Mouse (Mus musculus): ENCODE results near the gene Gm13276.
"Not testable (repeated sequence)": the region's sequence is repeated elsewhere in the genome, so short reads cannot be mapped to it uniquely, and the experiment has no call there.

Gm13276 gene

DNA sequence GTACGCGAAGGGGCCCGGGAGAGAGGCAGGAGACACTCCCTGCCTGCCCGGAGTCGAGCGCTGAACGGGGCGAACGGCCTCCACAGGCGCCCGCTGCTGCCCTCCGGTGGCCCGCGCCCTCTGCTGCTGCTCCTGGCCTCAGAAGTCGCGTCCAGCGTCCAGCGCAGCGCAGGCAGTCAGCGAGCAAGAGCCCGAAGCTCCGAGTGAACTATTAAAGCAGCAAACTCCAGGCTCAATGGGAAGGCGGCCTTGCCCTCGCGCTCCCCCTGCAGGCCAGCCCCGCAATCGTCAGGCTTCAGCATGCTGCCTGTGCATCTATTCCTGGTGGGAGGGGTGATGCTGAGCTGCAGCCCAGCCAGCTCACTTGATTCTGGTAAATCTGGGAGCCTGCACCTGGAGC is at the start of gene Gm13276:
Gene Gm13276 (plus strand): TSS at position 301 of the 400 bp plus-strand sequence.
- DNase-seq: not testable (repeated sequence)

DNA sequence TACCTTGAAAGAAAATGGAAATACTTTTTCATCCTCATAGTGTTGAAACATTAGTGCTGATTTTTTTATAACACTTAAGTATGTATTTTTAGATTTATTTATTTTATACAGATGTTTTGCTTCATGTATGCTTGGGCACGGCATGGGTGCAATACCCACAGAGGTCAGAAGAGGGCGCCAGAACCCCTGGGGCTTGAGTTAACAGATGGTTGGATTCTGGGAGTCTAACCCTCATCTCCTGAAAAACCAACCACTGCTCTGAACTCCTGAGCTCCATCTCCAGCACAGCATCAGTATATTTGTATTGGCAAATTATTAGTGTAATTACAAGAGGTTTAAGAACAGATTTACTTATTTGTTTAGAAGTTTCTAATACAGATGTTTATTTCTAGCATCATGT is 47.0 kb upstream of the Gm13276 start:
- DNase-seq: peak; percentile 48 to 76

DNA sequence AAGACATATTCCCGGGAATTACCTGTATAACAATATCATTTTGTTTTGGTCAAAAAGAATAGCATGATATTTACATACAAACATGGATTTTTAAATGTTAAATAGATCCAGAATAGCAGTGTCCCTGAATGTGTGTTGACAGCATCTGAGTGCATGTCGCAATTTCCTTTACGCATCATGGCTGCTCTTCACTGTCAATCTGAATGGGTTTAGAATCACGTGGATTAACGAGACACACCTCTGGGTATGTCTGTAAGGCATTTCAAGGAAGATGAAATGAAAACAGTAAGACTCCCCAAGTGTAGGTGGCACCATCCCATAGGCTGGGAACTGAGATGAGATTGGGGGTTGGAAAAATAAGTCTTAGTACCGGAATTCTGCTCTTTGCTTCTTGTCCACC is 46.5 kb upstream of the Gm13276 start:
- no peak for DNase-seq

DNA sequence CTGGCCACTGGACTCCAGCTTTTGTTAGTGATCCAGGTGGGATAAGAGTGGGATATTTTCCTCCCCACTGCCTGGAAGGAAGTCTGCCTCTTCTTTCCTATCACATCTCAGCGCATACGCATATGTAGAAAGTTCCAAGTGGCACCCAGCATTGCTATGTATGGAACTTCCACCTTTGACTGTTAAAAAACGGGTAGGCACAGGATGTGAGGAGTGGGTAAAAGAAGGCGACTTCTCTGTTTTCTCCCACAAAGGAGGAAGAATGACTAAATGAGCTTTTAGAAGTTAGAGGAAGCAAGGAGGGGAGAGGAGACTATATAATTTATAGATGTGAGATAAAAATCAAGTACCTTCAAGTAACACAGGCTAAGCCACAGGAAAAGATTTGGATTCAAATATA is 44.1 kb upstream of the Gm13276 start:
- no peak for DNase-seq

DNA sequence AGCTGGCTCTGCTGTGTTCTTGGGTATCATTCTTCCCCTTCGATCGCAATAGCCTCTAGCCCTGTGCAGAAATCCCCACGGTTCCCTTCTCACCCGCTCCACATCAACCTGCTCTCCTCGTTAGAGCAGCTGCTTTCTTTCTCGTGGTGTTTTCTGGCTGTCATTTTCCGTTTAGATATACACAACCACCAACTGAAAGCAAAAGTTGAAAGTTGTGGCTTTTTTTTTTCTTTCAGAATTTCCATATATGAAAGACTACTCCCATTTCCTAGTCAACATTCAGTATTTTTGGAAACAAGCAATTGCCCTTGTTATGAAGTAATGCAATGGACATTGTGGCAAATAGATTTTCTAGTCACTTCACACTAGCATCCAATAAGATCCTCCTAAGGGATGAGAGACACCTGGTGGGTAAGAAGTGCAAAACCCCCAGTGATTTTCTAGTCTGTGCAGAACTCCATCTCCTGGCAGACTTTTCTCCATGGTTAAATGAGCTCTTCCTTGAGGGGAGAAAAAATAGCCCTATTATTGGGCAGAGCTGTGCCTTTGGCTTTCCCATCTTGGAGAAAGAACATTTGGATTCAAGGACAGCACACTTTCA is 42.6 kb upstream of the Gm13276 start:
- DNase-seq: no peak

GRCm38 (mm10) chr4:88744207-88744606 is 41.3 kb upstream of the Gm13276 start:
- no peak for DNase-seq

GRCm38 (mm10) chr4:88749926-88750325 is 35.6 kb upstream of the Gm13276 start:
- DNase-seq: no peak

DNA sequence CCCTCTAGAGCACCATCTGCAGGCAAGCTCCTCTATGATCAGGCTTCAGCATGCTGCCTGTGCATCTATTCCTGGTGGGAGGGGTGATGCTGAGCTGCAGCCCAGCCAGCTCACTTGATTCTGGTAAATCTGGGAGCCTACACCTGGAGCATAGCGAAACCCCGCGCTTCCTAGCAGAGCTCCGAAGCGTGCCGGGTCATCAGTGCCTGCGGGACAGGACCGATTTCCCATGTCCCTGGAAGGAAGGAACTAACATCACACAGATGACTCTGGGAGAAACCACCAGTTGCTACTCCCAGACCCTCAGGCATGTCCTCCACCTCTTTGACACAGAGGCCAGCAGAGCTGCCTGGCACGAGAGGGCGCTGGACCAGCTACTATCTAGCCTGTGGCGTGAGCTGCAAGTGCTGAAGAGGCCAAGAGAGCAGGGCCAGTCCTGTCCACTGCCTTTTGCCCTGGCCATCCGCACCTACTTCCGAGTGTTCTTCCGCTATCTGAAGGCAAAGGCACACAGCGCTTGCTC is 30.6 kb upstream of the Gm13276 start, which contains the start of gene Gm13271:
Gene Gm13271 (plus strand): TSS at position 51 of the 523 bp plus-strand sequence.
- peak; percentile 72 to 74 for DNase-seq

GRCm38 (mm10) chr4:88756581-88757513 is 28.7 kb upstream of the Gm13276 start:
- DNase-seq: not testable (repeated sequence)

GRCm38 (mm10) chr4:88757628-88758031 is 27.9 kb upstream of the Gm13276 start:
- peak; percentile 87 to 90 for DNase-seq

GRCm38 (mm10) chr4:88758751-88759150 is 26.8 kb upstream of the Gm13276 start:
- not testable (repeated sequence) for DNase-seq

GRCm38 (mm10) chr4:88759610-88760268 is 25.8 kb upstream of the Gm13276 start, which contains the start of gene Gm13283:
Gene Gm13283 (plus strand): TSS chr4:88760119.
- peak in 1 of 2 experiments; percentile 35 for DNase-seq

DNA sequence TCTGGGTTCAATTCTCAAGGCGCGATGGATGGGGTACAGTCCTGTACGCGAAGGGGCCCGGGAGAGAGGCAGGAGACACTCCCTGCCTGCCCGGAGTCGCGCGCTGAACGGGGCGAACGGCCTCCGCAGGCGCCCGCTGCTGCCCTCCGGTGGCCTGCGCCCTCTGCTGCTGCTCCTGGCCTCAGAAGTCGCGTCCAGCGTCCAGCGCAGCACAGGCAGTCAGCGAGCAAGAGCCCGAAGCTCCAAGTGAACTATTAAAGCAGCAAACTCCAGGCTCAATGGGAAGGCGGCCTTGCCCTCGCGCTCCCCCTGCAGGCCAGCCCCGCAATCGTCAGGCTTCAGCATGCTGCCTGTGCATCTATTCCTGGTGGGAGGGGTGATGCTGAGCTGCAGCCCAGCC is 25.1 kb upstream of the Gm13276 start:
- DNase-seq: peak; percentile 46 to 57

DNA sequence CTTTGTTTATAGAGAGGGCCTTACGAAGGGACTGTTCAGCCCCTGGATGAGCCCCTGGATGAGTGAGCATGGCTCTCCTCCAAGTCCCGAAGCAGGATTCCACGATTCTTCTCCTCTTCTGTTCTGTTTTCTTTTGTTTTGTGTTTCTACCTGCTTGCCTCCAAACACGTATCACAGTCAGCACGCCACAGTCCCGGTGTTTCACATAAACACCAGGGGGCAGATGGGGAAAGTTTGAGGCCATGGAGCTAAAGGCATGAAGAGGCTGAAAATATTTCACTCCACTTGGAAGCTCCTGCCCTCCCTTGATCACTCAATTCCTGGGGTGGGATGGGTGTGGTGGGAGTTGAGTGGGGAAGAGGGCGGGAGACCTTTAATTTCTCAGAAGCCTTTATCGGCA is 23.7 kb upstream of the Gm13276 start:
- DNase-seq: peak; percentile 68 to 69

DNA sequence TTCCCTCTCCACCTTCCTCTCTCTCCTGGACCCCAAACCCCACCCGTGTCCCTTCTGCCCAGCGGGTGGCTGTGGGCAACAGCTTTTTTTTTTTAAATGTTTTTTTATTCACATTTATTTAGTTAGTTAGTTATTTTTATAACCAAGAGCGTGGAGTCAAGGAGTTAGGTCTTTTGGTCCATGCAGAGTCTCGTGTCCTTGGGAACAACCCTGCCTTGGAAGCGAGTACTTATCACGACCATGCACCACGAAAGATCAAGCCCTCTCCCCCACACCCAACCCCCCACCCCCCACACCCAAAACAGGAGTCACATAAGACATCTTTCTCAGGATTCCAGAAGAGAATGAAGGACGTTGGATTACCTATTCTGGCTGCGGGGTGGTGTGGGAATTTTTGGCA is 23.2 kb upstream of the Gm13276 start:
- DNase-seq: peak in 1 of 2 experiments; percentile 29

DNA sequence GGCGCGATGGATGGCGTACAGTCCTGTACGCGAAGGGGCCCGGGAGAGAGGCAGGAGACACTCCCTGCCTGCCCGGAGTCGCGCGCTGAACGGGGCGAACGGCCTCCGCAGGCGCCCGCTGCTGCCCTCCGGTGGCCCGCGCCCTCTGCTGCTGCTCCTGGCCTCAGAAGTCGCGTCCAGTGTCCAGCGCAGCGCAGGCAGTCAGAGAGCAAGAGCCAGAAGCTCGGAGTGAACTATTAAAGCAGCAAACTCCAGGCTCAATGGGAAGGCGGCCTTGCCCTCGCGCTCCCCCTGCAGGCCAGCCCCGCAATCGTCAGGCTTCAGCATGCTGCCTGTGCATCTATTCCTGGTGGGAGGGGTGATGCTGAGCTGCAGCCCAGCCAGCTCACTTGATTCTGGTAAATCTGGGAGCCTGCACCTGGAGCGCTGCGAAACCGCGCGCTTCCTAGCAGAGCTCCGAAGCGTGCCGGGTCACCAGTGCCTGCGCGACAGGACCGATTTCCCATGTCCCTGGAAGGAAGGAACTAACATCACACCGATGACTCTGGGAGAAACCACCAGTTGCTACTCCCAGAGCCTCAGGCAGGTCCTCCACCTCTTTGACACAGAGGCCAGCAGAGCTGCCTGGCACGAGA is 22.0 kb upstream of the Gm13276 start:
- DNase-seq: peak in 1 of 2 experiments; percentile 14

- not testable (repeated sequence) for DNase-seq
Measured at GRCm38 (mm10) chr4:88773534-88773933, 12.0 kb upstream of the Gm13276 start, which contains the start of gene Gm13290. Gene Gm13290 (plus strand): TSS chr4:88773834.

DNA sequence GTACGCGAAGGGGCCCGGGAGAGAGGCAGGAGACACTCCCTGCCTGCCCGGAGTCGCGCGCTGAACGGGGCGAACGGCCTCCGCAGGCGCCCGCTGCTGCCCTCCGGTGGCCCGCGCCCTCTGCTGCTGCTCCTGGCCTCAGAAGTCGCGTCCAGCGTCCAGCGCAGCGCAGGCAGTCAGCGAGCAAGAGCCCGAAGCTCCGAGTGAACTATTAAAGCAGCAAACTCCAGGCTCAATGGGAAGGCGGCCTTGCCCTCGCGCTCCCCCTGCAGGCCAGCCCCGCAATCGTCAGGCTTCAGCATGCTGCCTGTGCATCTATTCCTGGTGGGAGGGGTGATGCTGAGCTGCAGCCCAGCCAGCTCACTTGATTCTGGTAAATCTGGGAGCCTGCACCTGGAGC is 8.9 kb upstream of the Gm13276 start, which contains the start of gene Gm13289:
Gene Gm13289 (plus strand): TSS at position 301 of the 400 bp plus-strand sequence.
- DNase-seq: not testable (repeated sequence)

DNA sequence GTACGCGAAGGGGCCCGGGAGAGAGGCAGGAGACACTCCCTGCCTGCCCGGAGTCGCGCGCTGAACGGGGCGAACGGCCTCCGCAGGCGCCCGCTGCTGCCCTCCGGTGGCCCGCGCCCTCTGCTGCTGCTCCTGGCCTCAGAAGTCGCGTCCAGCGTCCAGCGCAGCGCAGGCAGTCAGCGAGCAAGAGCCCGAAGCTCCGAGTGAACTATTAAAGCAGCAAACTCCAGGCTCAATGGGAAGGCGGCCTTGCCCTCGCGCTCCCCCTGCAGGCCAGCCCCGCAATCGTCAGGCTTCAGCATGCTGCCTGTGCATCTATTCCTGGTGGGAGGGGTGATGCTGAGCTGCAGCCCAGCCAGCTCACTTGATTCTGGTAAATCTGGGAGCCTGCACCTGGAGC is 6.0 kb upstream of the Gm13276 start, which contains the start of gene Gm13272:
Gene Gm13272 (plus strand): TSS at position 301 of the 400 bp plus-strand sequence.
- not testable (repeated sequence) for DNase-seq

DNA sequence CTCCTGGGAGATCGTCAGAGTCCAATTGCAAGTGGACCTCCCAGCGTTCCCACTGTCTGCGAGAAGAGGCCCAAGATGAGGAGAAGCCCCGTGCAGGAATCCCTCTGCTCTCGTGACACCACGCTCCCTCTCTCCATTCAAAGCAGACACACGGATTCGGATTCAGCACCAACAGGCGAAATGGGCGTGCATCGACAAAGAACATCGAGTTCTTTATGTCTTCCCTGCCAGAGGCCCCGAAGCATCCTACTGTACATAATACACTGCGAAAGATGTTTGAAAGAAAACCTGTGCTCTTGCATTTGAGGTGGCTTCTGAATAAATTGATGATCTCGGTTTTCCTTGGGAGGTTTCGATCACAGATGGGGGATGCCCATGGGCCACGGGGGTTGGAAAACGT is 5.2 kb upstream of the Gm13276 start:
- not testable (repeated sequence) for DNase-seq

- not testable (repeated sequence) for DNase-seq
Measured at GRCm38 (mm10) chr4:88781831-88782230, 3.7 kb upstream of the Gm13276 start, which contains the start of gene Ifnz. Gene Ifnz (plus strand): TSS chr4:88782131.

- not testable (repeated sequence) for DNase-seq
Measured at GRCm38 (mm10) chr4:88782335-88782734, 3.2 kb upstream of the Gm13276 start.

All from spleen, adult 18-20 months (tissue).